Mouse (Mus musculus) cerebellum, adult 8-10 months (tissue): ENCODE measurements around the gene C2cd2.
A peak's percentile ranks its signal among the peaks of the same experiment; 100 is the strongest.

Experiments
- DNase-seq: peaks from one replicate; pipeline ENCODE4 v3.0.0; 2022

The C2cd2 gene

DNA sequence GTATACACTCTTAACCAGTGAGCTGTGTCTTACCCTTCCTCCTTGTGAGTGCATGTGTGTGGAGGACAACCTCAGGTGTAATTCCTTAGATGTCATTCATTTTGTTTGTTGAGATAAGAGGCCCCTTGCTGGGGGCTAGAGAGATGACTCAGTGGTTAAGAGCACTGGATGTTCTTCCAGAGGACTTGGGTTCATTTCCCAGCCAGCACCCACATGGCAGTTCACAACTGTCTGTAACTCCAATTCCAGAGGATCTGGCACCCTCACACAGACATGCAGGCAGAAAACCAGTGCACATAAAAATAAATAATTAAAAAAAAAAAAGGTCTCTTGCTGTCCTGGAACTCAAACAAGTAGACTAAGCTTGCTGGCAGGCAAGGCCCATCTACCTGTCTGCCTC, 20.6 kb downstream of the C2cd2 start:
- DNase-seq, result no peak

GRCm38 (mm10) chr16:97940471-97940973, 21.9 kb downstream of the C2cd2 start:
- no peak for DNase-seq

- DNase-seq, result no peak
These were observed 26.6 kb downstream of the C2cd2 start for GRCm38 (mm10) chr16:97935815-97936214.

- no peak for DNase-seq
These were observed 32.2 kb downstream of the C2cd2 start for GRCm38 (mm10) chr16:97930231-97930630.

DNA sequence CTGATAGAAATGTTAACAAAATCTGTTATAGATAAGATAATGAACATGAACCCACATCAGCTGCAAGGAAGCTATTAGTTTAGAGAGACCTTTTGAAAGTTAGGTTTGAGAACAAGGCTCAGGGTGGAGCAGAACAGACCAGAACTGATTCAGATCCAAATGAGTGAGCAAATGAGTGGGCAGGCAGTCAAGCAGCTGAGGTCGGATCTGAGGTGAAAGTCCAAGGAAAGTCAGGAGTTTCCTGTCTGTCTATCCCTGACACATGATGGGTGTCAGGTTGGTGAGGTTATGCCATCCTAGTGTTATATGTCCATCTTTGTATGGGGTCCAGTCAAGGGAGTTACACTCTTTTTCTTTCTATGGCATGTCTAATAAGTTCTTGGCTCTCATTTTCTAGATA, 32.9 kb downstream of the C2cd2 start:
- DNase-seq, result no peak

GRCm38 (mm10) chr16:97927331-97927938, 35.0 kb downstream of the C2cd2 start:
- DNase-seq, result no peak

- no peak for DNase-seq
These were observed 36.0 kb downstream of the C2cd2 start for GRCm38 (mm10) chr16:97926381-97926780.

DNA sequence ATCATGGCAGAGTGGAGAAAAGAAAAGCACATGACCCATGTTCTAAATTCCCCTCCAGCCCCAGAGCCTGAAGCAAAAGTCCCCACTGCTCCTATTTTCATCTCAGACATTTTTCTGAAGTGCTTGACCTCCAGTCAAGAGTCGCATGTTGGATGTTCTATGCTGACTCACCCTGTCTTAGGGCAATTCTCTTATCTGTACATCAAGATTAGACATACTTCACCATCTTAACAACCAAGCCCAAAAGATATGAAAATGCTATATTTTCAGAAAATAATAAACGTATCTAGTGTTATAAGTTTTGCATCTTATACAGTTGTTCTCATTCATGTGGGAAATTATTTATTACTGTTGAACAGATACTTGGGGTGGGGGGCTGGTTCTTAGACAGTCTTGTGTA, 36.6 kb downstream of the C2cd2 start:
- no peak for DNase-seq

GRCm38 (mm10) chr16:97923700-97924099, 38.7 kb downstream of the C2cd2 start:
- no peak for DNase-seq

DNA sequence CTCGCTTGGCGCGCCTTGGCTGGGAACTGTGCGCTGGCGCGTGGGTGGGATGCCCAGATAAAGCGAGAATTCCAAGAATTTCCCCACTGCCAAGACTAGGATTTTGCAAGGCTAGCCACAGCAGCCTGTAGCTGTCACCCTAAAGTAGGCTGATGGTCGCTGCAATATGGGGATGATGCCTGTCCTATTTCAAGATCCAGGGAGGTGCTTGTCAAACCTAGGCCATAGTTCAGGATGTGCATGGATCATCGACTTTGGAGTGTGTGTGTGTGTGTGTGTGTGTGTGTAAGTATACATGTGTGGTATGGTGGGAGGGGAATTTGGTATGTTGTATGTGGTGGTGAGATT, 39.6 kb downstream of the C2cd2 start:
- no peak for DNase-seq

DNA sequence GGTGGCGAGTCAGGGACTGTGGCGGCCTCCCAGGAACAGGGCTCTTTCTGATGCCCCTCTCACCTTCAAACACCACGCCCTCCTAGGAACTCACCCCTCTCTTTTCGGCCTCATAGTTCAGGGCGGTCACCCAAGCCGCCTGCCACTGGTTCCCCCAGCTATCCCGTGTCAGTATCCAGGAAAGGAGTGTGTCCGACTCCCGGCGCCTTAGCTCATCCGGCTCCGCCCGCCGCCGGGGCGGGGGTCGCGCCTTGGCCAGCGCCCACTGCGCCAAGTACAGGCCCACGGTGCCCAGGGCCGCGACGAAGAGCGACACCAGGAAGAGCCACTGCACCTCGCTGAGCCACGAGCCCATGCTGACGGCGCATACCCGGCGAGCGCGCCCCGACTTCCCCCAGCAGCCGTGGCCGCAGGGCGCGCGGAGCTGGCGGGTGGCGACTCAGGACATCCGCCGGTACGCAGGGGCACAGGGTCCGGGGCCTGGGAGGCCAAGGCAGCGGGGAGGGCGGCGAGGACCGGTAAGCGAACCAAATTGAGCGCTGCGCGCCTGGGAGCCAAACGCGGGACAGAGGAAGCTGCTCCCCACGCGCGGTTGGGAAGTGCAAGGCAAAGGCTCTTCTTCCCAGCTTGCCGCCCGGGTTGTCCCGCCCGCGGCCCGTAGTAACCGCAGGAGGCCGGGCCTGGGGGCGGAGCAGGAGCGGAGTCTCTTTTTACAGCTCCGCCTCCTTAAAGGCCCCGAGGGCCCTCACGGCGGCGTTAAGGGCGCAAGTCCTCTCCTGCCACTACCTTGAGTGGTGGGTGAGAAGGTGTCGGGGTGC, 40.2 kb downstream of the C2cd2 start:
- DNase-seq, result peak; percentile 85

GRCm38 (mm10) chr16:97920621-97921020, 41.8 kb downstream of the C2cd2 start:
- DNase-seq, result no peak

DNA sequence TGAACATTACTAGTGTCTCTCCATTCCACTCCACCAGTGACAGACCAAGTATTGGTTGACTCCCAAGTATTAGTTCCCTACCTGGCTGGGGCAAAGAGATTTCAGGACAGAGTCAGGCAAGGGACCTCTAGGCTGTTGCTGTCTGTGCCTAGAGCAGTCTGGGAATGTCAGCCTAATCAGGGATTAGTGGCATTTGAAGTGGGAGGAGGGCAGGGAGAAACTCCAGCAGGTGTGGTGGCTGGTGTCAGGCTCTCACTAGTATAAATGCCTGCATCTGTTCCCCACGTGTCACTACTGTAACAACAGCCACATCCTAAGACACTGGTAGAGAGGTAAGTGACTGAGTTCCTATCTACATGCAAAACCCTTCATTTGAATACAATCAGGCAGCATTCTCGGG, 42.6 kb downstream of the C2cd2 start:
- no peak for DNase-seq

GRCm38 (mm10) chr16:97912873-97913272, 49.5 kb downstream of the C2cd2 start:
- DNase-seq, result no peak

GRCm38 (mm10) chr16:97909356-97909755, 53.0 kb downstream of the C2cd2 start:
- DNase-seq, result no peak

DNA sequence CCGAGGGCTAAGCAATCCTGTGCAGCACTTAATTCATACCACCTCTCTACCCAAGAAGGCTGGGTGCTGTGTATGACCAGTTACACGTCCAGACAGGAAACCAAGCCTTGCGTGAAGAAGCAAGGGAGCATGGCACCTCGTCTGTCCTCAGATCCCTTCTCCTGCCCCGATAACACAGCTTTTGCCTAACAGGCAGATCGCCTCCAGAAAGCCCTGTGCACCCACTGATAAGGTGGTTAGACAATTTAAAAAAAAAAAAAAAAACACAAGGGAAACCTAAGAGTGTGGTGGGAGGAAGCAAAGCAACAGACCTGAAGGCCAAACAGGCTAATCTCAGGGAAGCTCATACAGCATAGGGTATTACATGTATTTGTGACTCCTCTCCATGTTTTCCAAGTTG, 54.9 kb downstream of the C2cd2 start:
- DNase-seq, result no peak

DNA sequence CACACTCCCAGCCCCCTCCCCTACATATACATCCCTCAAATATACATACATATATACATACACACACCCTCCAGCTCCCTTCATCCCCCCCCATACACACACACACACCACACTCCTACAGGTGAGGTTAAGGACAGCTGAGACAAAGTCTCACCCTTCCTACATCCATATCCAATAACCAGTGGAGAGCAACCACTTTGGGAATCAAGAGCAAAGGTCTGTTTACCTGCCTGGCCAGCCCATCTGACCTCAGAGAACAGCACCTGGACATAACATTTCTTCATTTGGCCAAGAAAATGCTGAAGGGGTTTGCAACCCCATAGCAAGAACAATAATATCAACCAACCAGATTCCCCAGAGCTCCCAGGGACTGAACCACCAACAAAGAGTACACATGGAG, 56.1 kb downstream of the C2cd2 start:
- no peak for DNase-seq

DNA sequence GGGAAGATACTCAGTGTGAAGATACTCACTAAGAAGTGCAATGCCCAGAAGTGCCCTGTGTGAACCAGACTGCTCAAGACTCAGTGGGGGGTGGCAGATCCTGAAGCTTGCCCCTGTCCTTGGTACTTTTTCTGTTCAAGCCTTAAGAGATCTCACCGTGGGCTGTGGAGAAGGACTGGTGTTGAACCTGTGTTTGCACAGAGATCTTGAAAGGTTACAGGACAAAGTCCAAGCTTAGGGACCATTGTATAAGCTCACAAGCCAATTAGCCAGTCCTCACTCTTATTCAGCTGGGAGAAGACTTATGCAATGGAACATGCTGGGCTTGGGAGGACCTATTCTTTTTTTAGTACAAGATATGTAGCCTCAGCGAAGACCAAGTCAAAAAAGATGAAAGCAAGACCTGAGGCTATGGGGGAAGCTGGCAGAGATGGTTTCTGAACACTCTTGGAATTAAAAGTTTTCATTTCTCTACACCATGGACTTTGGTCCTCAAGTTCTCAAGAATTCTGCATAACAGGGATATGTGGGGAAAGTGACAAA, 56.9 kb downstream of the C2cd2 start:
- no peak for DNase-seq

DNA sequence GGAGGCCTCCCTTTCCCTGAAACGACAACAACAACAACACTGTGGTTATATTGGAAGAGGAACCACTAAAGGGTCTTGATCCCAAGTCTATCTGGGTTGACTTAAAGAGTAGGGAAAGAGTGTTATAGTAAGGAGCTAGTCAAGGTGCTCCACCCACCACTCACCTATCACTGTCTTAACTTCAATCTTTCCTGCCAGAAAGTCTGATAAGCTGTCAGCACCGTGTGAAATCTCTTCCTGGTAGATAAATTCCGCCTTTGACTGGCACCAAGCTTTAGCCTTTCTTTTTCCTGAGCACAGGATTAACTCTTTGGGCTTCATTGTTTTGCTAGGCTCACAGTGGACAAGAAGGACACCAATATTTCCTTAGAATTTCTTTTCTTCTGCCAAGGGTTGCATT, 58.4 kb downstream of the C2cd2 start:
- no peak for DNase-seq

DNA sequence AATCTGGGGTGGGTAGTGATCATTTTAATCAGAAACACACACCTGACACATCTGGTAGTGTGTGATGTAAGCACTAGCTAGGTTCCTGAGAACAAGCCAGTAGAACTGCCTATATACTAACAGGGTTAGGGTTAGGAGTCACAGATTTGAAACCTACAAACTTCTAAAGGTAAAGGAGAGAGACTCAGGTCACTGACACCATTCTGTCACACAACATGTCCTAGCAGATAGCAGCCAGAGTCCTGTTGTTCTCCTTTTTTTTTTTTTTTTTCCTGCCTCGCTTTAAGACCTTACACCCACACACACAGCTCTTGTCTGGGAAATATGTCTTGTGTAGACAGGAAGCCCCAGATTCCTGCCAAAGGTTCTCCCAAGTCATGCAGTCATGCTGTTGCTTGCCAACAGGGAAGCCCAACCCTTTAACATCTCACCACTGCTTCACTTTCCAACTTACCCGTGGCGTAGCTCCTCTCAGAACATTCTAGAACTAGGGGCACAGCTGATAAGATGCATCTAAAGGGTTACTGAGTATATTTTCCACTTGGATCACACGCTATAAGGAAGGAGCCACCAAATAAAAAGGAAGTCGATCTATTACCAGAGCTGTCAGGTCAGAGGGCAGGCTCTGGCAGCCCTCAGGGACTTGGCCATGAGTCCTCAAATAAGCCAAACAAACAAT, 64.9 kb downstream of the C2cd2 start:
- no peak for DNase-seq

DNA sequence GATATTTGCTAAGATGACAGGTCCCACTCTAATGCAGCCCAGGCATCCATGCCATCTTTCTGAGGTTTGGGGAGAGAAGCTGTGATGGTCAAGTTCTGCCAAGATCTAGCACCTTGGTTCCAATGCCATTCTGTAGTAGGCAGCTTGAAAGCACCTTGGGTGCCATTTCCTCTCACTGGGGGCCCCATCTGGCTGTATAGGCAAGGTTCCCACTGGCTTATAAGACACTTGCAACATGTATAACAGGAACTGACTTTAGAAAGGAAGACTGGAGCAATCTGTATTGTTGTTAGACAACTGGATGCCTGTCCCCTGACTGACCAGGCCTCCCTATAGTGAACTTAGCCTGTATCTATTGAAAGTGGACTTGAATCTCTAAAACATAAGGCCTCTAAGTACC, 74.6 kb downstream of the C2cd2 start:
- peak; percentile 11 for DNase-seq

DNA sequence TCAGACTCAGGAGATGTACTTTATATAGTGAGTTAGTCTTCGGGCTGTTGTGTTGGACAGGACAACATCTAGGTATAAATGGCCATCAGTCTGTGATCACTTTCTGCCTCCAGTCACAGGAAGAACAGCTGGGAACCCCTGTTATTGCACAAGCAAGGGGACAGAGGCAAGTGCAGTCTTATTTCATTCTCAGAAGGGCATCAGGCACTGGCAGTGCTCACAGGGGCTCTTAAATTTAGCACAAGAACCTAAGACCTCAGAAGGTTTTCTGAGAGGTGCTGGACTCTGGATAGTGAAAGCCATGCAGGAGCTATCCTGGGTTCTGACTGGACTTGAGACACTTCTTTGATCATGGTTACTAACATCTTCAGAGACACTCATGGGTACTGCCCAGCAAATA, 78.7 kb downstream of the C2cd2 start:
- DNase-seq, result no peak

GRCm38 (mm10) chr16:97882891-97883290, 79.5 kb downstream of the C2cd2 start:
- DNase-seq, result no peak

DNA sequence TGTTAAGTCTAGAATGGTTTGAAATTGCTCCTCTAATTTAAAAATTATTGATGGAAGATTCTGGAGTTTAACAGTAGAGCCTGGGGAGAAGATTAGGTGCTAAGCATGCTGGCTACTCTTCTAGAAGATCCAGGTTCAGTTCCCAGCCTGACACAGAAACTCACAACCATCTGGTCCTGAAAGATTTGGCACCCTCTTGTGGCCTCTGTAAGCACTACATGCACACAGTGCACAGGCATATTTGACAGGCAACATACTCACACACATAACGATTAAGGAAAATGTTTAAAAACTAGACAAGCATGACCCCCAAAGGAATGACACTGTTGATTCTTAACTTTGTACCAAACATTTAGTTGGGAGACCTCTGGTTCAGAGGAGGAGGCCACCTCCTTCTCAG, 83.3 kb downstream of the C2cd2 start:
- no peak for DNase-seq
